Mouse (Mus musculus) liver, adult (tissue): ENCODE measurements around the gene Dtx3.

ENCODE experiments used
- GATA4 ChIP-seq: IDR thresholded peaks from 2 replicates; pipeline ENCODE4 v1.6.1; 2014; ENCODE audit warnings: mild to moderate bottlenecking, low read length; ENCODE audit not compliant: insufficient replicate concordance

The Dtx3 gene

DNA sequence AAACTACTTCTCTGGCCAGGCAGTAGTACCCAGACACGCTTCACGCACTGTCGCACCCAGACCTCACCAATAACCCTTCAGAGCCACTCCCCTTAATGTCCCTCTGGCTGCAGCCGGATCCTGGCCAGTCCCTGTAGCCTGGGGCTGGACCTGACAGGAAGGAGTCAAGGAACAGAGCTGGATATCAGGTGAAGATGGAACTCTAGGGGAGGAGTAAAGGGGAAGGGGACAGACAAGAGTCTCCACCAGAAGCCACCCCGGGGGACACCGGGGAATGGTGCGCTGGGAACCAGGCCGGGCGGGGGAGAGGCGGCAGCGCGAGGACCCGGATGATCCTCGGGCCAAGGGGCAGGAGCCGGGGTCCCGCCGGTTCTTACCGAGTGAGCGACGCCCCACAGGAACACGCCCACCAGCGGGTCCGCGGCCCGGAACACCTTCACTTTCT lies 15.5 kb upstream of the Dtx3 start:
- no peak for TF ChIP-seq GATA4

DNA sequence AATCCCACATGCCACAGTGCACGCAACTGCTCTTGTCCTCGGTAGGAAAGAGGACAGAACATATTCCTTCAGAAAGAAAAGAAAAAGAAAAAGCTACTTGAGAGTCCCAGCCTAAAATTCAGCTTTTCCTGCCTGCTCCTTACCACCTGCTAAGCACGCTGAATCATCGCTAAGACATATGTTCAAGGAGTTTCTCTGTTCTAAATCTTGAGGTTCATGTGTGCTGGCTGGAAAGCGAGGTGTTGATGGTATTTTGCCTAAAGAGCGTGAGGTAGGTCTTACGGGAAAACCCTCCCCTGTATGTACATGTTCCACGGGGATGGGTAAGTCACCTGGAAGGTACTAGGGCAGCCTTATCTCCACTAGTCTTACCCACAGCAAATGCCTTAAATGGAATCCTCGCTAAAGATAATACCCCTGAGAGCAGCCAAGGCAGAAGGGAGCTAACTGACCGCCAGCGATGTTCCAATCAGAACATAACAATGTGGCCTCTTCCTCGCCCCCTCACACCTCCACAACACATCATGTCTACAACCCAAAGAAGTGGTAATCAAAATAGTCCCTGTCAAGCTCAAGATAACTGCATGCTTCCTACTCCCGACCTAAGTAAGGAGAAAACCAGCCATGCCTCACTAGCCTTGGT lies 14.5 kb upstream of the Dtx3 start:
- no peak for TF ChIP-seq GATA4

DNA sequence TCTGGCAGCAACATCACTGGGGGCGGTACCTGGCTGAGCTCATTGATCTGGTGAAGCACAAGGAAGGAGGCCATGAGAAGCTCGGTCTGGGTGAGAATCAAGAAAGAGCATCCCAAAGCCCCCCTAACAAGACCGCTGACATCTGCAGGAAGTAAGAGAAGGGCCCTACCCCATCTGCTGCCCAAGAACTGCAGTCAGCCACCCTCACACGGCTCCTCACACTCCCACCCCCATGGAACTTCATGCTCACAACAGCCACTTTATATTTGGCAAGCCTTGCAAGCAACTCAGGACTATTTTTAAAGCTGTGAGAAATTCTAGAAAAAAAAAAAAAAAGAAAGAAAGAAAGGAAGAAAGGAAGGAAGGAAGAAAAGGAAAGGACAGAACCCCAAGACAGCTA lies 13.4 kb upstream of the Dtx3 start:
- TF ChIP-seq GATA4 = no peak

DNA sequence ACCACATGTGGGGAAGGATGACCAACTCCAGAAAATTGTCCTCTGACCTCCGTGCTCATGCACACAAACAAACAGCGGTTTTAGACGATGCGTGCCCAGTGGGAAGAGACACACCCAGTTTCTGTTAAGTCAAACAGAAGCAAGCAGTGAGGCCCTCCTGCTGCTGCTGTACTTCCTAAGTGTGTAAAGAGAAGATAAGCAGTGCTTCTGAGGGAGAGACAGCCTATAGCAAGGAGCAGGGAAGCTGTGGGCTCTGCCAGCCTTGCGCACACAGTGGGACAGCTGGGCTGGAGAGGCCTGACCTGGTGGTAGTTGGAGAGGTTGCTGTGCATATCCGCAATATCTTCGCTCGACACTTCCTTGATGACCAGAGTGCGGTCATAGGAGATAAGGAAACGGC lies 9.8 kb upstream of the Dtx3 start:
- TF ChIP-seq GATA4 = no peak

DNA sequence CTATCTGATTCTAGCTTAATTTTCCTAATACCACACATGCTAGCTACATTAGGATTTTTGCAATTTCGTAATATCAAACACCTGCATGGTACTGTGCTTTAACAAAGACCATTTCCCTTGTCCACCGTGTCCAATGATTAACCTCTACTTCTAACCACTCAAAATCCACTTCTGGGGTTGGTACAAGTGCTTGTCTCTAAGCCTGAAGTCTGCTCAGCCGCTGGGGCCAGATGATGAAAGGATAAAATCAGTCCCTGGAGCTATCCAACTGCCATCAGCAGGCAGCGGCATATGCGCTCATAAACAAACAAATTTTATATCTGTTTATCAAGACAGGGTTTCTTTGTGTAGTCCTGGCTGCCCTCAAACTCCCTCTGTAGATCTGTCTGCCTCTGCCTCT lies 9.1 kb upstream of the Dtx3 start:
- no peak for TF ChIP-seq GATA4

DNA sequence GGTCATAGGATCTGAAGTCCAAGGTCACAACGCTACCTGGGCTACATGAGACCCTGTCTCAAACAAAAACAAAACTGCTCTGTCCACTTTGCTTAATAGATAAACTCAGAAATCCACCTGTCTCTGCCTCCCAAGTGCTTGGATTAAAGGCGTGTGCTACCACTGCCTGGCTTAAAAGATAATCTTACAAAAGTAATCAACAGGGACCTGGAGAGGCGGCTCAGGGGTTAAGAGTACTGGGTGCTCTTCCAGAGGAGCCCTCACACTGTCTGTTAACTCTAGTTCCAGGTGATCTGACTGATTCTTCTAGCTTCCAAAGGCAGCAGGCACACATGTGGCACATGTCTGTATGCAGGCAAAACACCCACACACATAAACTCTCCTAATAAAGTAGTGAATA lies 7.6 kb upstream of the Dtx3 start:
- TF ChIP-seq GATA4 = no peak

DNA sequence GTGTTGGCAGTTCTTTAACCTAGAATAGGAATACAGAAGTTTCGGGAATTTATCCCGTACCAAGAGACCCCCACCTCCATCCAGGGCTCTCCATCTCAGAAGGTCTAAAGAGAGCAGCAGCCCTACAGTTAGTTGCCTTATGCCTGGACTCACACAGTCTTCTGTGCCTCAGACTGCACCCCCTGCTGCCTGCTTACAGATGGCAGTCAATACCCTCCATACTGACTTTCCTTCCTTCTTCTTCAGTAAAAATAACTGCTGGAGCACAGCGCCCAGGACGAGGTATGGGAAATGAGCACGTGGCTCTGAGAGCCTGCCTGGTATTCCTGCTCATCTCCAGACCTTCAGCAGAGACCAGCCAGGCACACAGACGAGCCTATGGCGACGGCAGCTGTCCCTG lies 4.8 kb upstream of the Dtx3 start:
- no peak for TF ChIP-seq GATA4

DNA sequence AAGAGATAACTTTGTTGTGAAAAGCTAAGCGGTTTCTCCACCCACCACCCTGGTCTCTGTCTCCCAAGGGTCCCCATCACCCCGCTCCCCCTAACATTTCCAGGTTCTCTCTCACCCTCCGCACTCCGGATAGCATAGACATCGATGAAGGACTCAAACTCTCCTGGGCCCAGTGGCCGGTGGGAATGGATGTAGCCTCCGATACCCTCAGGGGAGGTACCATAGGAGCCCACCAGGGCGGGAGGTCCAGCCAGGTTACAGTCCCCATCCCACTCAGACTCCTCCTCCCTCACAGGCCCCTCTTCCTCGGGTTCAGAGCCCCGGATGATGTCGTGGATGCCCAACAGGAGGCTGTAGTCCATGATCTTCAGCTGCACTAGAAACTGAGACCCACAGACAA lies 3.9 kb upstream of the Dtx3 start:
- no peak for TF ChIP-seq GATA4

DNA sequence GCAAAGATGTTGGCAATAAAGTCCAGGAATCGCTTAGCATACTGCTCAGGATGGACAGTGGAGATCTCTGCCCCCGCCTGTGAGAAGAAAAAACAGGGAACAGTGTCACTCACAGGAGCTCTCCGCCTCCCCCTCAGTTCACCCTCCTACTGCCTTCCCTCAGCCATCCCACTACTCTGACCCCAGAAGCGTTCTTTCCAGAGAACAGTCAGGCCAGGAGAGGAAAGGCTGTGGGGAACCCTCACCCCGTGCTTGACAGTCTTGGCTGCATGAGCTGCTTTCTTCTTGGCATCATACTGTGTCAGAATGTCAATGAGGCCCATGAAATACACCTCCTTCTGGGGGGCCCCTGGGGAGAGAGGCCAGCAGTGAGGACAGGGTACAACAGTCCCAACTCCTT lies 3.5 kb upstream of the Dtx3 start:
- TF ChIP-seq GATA4 = no peak

DNA sequence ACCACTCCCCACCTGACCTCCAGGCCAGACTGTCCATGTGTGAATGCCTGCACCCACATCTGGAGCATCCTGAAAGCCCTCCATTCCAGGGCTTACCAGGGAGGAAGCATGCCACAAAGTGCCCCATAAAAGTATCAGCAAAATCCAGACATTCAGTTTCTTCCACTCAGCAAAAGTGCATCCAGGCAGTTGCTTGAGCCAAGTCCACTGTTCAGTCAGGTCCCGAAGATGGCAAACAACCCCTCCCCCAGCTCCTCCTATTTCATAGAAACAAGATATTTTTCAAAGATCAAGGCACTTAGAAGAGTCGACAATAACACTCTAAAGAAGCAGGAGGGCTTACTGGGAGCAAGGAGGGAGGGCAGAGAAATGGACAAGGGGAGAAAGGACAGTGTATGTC lies 3.0 kb upstream of the Dtx3 start:
- no peak for TF ChIP-seq GATA4

DNA sequence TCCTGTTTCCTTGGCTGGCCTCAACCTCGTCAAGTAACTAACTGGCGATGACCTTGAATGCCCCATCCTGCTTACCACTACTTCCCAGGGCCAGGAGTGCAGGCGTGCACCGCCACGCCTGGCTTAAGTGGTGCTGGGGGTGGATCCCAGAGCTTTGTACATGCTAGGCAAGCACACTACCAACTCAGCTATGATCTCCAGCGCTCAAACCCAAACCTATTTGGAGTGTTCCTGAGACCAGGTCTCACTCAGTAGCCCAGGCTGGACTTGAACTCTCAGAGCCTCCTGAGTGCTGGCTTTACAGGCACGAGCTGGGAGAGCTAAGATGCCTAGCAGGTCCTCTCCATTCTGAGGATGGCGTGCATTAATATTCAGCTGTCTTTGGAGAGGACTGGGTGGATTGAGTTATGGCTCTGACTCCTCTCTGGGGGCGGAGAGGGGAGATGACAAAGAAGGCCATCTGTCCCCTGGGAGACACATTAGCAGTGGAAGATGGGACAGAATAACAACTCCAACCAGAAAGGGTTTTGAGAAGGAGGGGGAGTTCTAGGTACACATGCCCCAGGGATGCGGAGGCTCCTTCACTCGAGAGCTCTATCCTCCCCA lies 2.1 kb upstream of the Dtx3 start:
- no peak for TF ChIP-seq GATA4

DNA sequence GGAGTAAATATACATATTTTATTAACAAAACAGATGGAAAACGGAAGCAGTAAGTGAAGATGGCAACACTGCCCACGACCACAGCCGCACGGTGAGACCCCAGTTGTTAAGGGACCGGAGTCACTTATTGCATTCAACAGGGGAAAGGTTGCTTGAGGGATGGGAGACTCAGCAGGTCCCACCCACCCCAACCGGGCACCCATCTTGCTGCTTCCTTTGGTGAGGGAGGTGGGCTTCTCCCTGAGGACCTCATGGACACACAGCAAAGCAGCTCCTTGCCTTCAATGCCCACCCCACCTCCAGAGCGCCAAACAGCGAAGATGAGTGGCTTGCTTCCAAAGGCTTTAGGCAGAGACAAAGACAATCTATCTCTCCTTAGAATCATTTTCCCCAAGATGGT lies 1.6 kb upstream of the Dtx3 start:
- TF ChIP-seq GATA4 = no peak

DNA sequence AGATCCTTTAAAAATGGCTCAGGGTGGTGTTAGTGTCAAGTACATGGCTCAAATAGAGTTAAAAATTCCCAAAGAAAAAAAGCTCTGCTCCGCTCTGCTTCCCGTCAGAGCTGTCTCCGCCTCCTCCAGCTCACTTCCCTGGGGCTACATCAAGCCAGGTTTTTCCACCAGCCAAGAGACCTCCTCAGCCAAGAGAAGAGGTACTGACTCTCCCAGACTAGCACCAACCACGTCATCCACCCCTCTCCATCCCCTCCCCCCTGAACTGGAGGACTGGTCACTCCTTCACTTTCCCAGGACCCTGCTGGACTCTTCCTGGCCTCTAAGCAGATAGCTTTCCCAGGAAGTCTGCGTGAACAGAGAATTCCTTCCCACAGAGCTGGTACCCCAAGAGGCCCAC lies 864 bp upstream of the Dtx3 start:
- no peak for TF ChIP-seq GATA4

DNA sequence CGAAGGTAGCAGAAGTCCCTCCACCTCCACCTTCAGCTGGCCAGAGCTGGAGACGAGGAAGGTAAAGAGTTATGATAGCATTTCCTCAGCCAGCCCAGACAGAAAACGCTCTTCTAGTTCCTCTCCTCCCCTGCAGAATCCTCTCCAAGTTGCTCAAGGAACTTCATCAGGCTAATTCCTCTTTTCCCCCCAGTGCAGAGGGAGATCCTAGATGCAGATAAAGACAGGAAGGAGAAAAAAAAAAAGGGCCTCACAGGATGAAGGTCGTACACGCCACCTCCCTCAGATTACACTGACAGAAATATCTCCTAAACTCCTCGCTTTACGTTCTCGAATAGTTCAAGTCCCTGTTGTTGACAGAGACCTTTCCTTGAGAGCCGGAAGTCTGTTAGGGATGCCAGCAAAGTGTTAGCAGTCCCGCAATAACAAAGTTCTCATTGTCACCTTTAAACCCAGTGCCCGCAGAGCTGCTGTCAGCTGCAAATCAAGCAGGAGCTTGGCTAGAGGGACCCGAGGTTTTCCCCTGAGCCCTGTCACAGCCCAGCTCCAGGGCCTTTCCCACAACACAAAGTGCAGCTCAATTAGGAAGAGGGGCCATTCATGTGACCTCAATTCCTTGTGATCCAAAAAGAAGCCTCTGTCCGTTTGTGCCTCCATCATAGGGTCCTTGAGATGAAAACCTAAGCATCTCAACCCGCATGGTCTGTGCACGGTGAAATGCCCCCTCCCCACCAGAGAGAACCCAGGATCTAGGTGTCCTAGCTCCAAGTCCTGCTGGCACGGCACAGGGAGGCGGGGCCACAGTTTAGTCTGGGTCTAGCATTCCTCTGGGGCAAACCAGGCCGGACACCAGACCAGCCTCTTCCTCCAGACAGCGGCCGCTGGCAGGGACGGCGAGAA lies 850 bp downstream of the Dtx3 start:
- no peak for TF ChIP-seq GATA4

DNA sequence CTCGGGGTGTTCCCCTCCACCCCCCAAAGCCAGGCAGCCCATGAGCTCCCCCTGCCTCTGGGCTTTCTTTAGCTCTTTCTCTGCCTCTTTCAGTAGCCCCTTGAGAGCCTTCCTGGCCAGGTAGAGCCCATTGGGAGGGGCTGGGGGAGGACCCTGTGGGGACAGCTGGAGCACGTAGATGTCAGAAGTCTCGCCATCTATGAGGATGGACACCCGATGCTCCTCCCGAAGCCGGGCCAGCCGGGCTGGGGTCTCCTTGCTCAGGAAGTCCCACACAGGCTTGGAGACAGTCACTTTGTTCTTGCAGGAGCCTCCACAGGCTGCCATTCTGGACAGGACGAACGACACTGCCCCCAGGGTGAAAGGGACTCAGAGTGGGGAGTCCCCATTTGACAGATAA lies 2.5 kb downstream of the Dtx3 start:
- no peak for TF ChIP-seq GATA4

DNA sequence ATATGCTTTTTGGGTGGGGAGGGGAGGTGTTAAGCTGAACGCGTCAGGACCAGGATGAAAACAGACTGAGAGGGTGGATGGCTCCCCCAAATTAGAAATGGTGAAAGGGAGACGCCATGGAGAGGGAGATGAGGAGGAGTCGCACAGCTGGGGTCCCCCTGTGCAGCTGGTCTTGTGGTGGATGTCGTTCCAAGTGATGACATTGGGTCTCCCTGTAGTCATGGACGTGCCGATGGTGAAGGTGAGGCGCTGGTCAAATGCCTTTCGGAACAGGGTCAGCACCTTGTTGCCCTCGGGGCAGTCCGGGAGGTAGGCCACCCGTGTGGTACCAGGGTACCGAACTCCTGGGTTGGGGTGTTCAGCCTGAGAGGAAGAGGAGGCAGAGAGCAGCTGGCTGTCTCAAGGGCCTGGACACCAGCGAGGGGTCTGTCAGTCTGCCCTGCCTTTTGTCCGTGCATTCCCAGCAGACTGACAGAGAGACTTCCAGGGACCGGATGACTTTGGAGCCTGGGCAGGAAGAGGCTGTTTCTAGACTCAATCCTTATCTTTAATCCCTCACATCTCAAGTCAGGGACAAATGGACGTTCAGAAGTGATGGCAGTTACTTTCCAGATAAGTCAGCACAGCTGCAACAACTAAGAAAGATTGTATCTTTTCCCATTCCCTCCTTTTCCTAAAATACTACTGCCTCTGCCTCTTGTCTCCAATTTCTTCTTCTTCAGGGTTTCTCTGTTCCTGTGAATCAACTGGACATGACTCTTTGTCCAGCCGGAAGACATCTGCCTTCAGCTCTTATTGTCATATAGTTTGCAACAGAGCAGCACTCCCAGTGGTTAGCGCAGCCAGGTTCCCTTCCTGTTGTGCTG lies 4.1 kb downstream of the Dtx3 start:
- TF ChIP-seq GATA4 = 0 out of 2 replicates have a peak, but pooled peaks have one; percentile 33
